Mouse (Mus musculus) layer of hippocampus, postnatal 25 days (tissue): Measurements from ENCODE around the gene Gm13889. TPM values are rescaled to one million over a fixed set of nuclear protein-coding genes. Genes with fewer than 3 reads are reported as not detected.

Experiments used
- total RNA-seq, 2 experiments: library from RNA; stranded (reverse); gene quantifications; 2 replicates each; pipeline ENCODE4 v1.2.3; 2021

The Gm13889 gene
- total RNA-seq, 2 experiments from 2014 or later, result 52.7 to 63.8 TPM

Other genes starting within 250 kb of the Gm13889 start
- 10 to 100 TPM; 50.2 to 51.0 TPM for gene Ext2, start 134.6 kb downstream of the Gm13889 start, total RNA-seq
- 1 to 10 TPM; 2.1 to 3.2 TPM for gene Accs, start 107.3 kb downstream of the Gm13889 start, total RNA-seq
- under 1 TPM; 0.32 to 0.77 TPM for gene Accsl, start 88.0 kb downstream of the Gm13889 start, total RNA-seq
- gene Gm27027, start 39.2 kb upstream of the Gm13889 start, total RNA-seq, result not detected
- 10 to 100 TPM; 21.5 to 28.5 TPM for gene Alkbh3, start 53.6 kb upstream of the Gm13889 start, total RNA-seq
- gene Hsd17b12, start 200.8 kb upstream of the Gm13889 start, total RNA-seq, result 10 to 100 TPM; 69.8 to 76.4 TPM